In the genomic region with DNA sequence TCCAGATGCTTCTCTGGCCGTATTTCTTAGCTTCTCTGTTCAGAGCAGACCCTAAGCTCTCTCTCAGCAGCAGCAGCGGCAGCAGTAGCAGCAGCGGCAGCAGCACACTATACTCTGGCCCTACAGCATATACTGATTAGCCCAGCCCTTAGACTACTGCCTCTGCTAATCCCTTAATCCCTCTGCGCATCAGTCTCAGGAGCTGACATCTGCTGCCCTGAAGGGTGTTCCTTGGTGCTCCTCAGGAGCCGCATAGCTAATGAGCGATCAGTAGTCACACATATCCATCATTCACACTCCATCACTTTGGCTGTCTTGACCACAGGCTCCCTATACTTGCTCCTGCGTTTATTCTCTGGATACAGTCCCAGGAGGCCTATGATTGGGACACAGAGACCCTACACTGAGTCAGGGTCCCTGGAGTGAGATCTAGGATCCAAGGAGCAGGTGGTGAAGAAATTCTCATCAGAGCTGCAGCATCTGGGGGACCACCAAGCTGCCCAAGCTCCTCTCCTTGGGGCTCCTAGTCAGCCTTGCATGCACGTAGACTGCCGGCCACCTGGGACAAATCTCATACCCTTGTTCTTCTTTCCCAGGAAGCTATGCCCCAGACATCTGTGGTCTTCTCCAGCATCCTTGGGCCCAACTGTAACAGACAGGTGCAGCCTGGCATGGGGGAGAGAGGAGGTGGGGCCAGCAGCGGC, we compare ENCODE assay signal across 23 mouse cellular contexts. TPM values are rescaled to one million over a fixed set of nuclear protein-coding genes. Genes with fewer than 3 reads are reported as not detected.
DNase-seq lines count a peak whose midpoint lies in the region; ATAC-seq lines count a peak whose summit lies in the region.
"Had no signal": no experiment of that assay in that cellular context is flagged by ENCODE, and none has a peak within 500 bp of the region (broad histone marks: within the 10 kb centered on the region; RNA-seq: fewer than 3 reads in every experiment).

No protein-coding gene starts in this region.

- no peaks in the 10 kb centered on the region for H3K4me1 ChIP-seq in limb, embryonic 11.5 days (ENCODE audit: control insufficient read depth, insufficient read depth, low read length)
- peaks cover 5% of the 10 kb centered on the region; the same call in 1 of the 2 replicates for H3K4me1 ChIP-seq in limb, embryonic 10.5 days
- peaks cover 22% of the 10 kb centered on the region for H3K4me1 ChIP-seq in hindbrain, embryonic 13.5 days (replicated peaks)
- peaks cover 2% of the 10 kb centered on the region; the same call in 1 of the 2 replicates for H3K4me1 ChIP-seq in hindbrain, embryonic 16.5 days (ENCODE audit: control insufficient read depth, insufficient read depth, low read depth, low read length)
- H3K4me1 ChIP-seq in neural tube, embryonic 14.5 days (ENCODE audit: control insufficient read depth, insufficient read depth, low read length): no peaks in the 10 kb centered on the region
- H3K4me1 ChIP-seq: intestine, embryonic 15.5 days; liver, embryonic 13.5 days had no signal

- no peak overlapping the region for H3K4me3 ChIP-seq in limb, embryonic 11.5 days (ENCODE audit: low read depth, low read length)
- H3K4me3 ChIP-seq in limb, embryonic 10.5 days: no peak overlapping the region
- no peak overlapping the region for H3K4me3 ChIP-seq in hindbrain, embryonic 13.5 days
- H3K4me3 ChIP-seq in hindbrain, embryonic 16.5 days (ENCODE audit: low read length): no peak overlapping the region
- H3K4me3 ChIP-seq in neural tube, embryonic 14.5 days (ENCODE audit: low read depth, low read length): no peak overlapping the region
- H3K4me3 ChIP-seq: heart, embryonic 13.5 days; intestine, embryonic 15.5 days; left cerebral cortex, adult 2 months; liver, embryonic 13.5 days; lung, embryonic 15.5 days had no signal

- 58% methylated on average over 10 of the region's 10 CpGs for WGBS in limb, embryonic 11.5 days
- 61% methylated on average over 10 of the region's 10 CpGs for WGBS in limb, embryonic 10.5 days
- WGBS in hindbrain, embryonic 13.5 days: 56% methylated on average over 10 of the region's 10 CpGs
- WGBS in hindbrain, embryonic 16.5 days: 60% methylated on average over 10 of the region's 10 CpGs
- 56% methylated on average over 10 of the region's 10 CpGs for WGBS in neural tube, embryonic 14.5 days

- H3K9me3 ChIP-seq in limb, embryonic 11.5 days (ENCODE audit: control insufficient read depth, low read length): no peaks in the 10 kb centered on the region
- no peaks in the 10 kb centered on the region for H3K9me3 ChIP-seq in limb, embryonic 10.5 days (replicated peaks)
- no peaks in the 10 kb centered on the region for H3K9me3 ChIP-seq in hindbrain, embryonic 13.5 days
- H3K9me3 ChIP-seq in hindbrain, embryonic 16.5 days (ENCODE audit: control insufficient read depth, low read length): no peaks in the 10 kb centered on the region
- no peaks in the 10 kb centered on the region for H3K9me3 ChIP-seq in neural tube, embryonic 14.5 days (ENCODE audit: control insufficient read depth, low read length)
- H3K9me3 ChIP-seq: heart, embryonic 13.5 days; intestine, embryonic 15.5 days; liver, embryonic 13.5 days; lung, embryonic 15.5 days had no signal

- H3K27me3 ChIP-seq in limb, embryonic 11.5 days (ENCODE audit: control insufficient read depth, insufficient read depth, low read length): no peaks in the 10 kb centered on the region
- H3K27me3 ChIP-seq in limb, embryonic 10.5 days (ENCODE audit: low read depth, poor library complexity, severe bottlenecking): peaks cover 17% of the 10 kb centered on the region; the same call in 1 of the 2 replicates
- 0 out of 2 replicates have a peak, but pooled peaks cover 2% of the 10 kb centered on the region for H3K27me3 ChIP-seq in hindbrain, embryonic 13.5 days
- no peaks in the 10 kb centered on the region for H3K27me3 ChIP-seq in hindbrain, embryonic 16.5 days (replicated peaks; ENCODE audit: control insufficient read depth, insufficient read depth, low read length)
- H3K27me3 ChIP-seq in neural tube, embryonic 14.5 days (ENCODE audit: control insufficient read depth, insufficient read depth, low read length): no peaks in the 10 kb centered on the region
- H3K27me3 ChIP-seq: intestine, embryonic 15.5 days; liver, embryonic 13.5 days; lung, embryonic 15.5 days had no signal

- H3K9ac ChIP-seq in limb, embryonic 11.5 days (ENCODE audit: low read length): no peak overlapping the region
- no peak overlapping the region for H3K9ac ChIP-seq in hindbrain, embryonic 13.5 days
- H3K9ac ChIP-seq in hindbrain, embryonic 16.5 days (ENCODE audit: low read depth, low read length): no peak overlapping the region
- H3K9ac ChIP-seq in neural tube, embryonic 14.5 days (replicated peaks; ENCODE audit: low read depth, low read length): 0 out of 2 replicates have a peak overlapping the region, but pooled peaks have one; percentile 11
- H3K9ac ChIP-seq: heart, embryonic 13.5 days; intestine, embryonic 15.5 days; liver, embryonic 13.5 days; lung, embryonic 15.5 days had no signal

- H3K36me3 ChIP-seq in limb, embryonic 11.5 days (ENCODE audit: control insufficient read depth, insufficient read depth, low read length): no peaks in the 10 kb centered on the region
- H3K36me3 ChIP-seq in limb, embryonic 10.5 days: no peaks in the 10 kb centered on the region
- no peaks in the 10 kb centered on the region for H3K36me3 ChIP-seq in hindbrain, embryonic 13.5 days
- no peaks in the 10 kb centered on the region for H3K36me3 ChIP-seq in hindbrain, embryonic 16.5 days (ENCODE audit: control insufficient read depth, insufficient read depth, low read length)
- H3K36me3 ChIP-seq in neural tube, embryonic 14.5 days (ENCODE audit: control insufficient read depth, insufficient read depth, low read length): no peaks in the 10 kb centered on the region
- H3K36me3 ChIP-seq: heart, embryonic 13.5 days; intestine, embryonic 15.5 days; liver, embryonic 13.5 days; lung, embryonic 15.5 days had no signal

- H3K4me2 ChIP-seq in limb, embryonic 11.5 days (ENCODE audit: low read depth, severe bottlenecking): no peak overlapping the region
- no peak overlapping the region for H3K4me2 ChIP-seq in hindbrain, embryonic 13.5 days
- H3K4me2 ChIP-seq in hindbrain, embryonic 16.5 days (ENCODE audit: low read length): no peak overlapping the region
- no peak overlapping the region for H3K4me2 ChIP-seq in neural tube, embryonic 14.5 days (ENCODE audit: low read depth, low read length)
- H3K4me2 ChIP-seq: heart, embryonic 13.5 days; intestine, embryonic 15.5 days; liver, embryonic 13.5 days; lung, embryonic 15.5 days had no signal

- no peak overlapping the region for H3K27ac ChIP-seq in limb, embryonic 11.5 days (replicated peaks; ENCODE audit: low read depth, low read length)
- no peak overlapping the region for H3K27ac ChIP-seq in limb, embryonic 10.5 days
- H3K27ac ChIP-seq in hindbrain, embryonic 13.5 days: no peak overlapping the region
- H3K27ac ChIP-seq in hindbrain, embryonic 16.5 days (ENCODE audit: low read depth, low read length): 0 out of 2 replicates have a peak overlapping the region, but pooled peaks have one; percentile 21
- no peak overlapping the region for H3K27ac ChIP-seq in neural tube, embryonic 14.5 days (ENCODE audit: low read depth, low read length)
- H3K27ac ChIP-seq: heart, embryonic 13.5 days; intestine, embryonic 15.5 days; left cerebral cortex, adult 2 months; liver, embryonic 13.5 days; lung, embryonic 15.5 days; macrophage; stomach, postnatal 0 days had no signal

- ATAC-seq in limb, embryonic 11.5 days (ENCODE audit: insufficient number of reproducible peaks, low FRiP score, low TSS enrichment, low read depth): no peak
- peak; percentile 45; the same call in 1 of the 2 replicates for ATAC-seq in hindbrain, embryonic 13.5 days (ENCODE audit: low FRiP score)
- peak; percentile 15; the same call in 1 of the 2 replicates for ATAC-seq in hindbrain, embryonic 16.5 days
- ATAC-seq in neural tube, embryonic 14.5 days (ENCODE audit: low read depth): peak; percentile 39; the same call in 1 of the 2 replicates
- ATAC-seq: forebrain, embryonic 16.5 days; intestine, embryonic 15.5 days had no signal

- peak; percentile 17 for DNase-seq in limb, embryonic 11.5 days (ENCODE audit: low spot score)
- no peak for DNase-seq in limb, embryonic 10.5 days (ENCODE audit: low spot score)
- no peak for DNase-seq in frontal cortex, postnatal 36 days (ENCODE audit: low spot score in 2 of 2)
- no peak for DNase-seq in cerebellum, adult 11 months
- DNase-seq: adrenal gland, adult 2 months; cerebellum, adult 9-10 months; heart, adult 18-20 months; heart, postnatal 36 days; kidney, postnatal 36 days; layer of hippocampus, adult 9-11 months; left cerebral cortex, postnatal 4 days; liver, embryonic 13.5 days; right cerebral cortex, postnatal 4 days had no signal

RNA-seq across cellular contexts. Expression of a gene that starts 59.0 kb away (rescaled TPM):
- 10.3 and 10.8 TPM in 2 replicates for polyA plus RNA-seq in limb, embryonic 11.5 days (2014; fragmentation: Nextera tagmentation; extraction: Ambion mirVana)
- 5.2 and 7.6 TPM in 2 replicates for polyA plus RNA-seq in limb, embryonic 10.5 days (2016; fragmentation: Nextera tagmentation; extraction: Ambion mirVana)
- 9.2 and 9.5 TPM in 2 replicates for polyA plus RNA-seq in hindbrain, embryonic 13.5 days (2015; fragmentation: Nextera tagmentation; extraction: Ambion mirVana)
- 10.7 and 10.9 TPM in 2 replicates for polyA plus RNA-seq in hindbrain, embryonic 16.5 days (2015; fragmentation: Nextera tagmentation; extraction: Ambion mirVana)
- 12.6 and 13.2 TPM in 2 replicates for polyA plus RNA-seq in neural tube, embryonic 14.5 days (2014; fragmentation: Nextera tagmentation; extraction: Ambion mirVana)
